Mouse (Mus musculus): Measurements from ENCODE around the gene Rpl22.

Gene Rpl22

DNA sequence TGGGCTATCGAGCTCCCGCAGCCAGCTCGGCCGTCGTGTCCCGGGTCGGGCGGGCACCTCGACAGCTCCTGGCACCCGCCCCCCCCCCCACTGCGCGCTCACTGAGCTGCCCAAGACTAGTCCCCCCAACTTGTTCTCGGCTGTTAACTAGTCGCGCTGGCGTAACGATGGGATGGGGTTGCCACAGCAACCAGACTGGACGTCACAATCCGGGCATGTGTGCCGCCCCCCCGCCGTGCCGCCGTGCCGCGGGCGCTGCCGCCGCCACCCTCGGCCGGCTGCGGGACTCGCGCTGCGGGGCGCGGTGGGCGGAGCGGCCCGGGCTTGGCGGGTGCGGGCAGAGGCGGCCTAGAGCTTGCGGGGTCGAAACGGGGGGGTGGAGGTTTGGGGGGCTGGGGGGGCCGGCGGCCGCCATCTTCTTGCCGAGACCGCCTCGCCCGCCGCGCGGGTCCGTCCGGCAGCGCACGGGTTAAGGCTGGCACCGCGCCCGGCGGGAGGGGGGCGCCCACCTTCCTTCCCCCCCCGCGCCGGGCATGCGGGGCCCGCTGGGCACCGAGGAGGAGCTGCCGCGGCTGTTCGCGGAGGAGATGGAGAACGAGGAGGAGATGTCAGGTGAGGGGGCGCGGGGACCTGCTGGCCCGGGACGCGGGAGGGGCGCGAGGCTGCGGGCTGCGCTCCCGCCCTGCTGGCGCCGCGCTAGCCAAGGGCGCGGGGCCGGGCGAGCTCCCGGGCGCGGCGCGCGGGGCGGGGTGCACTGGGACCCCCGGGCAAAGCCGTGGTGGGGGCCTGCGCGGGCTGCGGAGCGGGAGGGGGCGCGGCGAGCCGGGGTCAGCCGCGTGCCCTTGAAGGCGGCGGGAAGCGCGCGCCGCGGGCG is 13.1 kb downstream of the Rpl22 start, which contains the start of gene Chd5:
TSS of gene Chd5 (plus strand) at position 233 of the 874 bp plus-strand sequence.
- peak; percentile 53 for DNase-seq (ENCODE audit: low spot score)

DNA sequence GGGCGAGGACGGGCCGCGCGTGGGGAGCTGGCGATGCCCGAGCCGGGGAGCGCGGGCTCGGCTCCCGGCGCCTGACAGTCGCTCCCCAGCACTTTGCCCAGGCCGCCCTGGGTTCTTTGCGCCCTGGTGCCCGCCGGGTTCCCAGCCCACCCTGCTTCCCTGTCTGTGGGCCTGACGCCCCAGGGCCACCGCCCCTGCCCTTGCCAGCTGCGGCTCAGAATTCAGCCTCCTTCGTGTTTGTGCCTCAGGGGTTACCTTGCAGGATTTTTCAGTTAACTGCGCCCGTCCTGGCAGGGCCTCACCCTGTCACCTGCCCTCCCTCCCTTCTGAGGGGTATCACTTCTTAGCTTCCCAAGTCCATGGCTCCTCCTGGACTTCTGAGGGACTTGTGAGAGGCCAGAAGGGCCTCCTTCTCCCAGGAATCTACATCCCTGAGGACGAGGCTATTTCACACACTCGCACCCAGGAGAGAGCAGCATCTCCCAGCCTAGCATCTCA is 13.8 kb downstream of the Rpl22 start:
- no peak for DNase-seq (ENCODE audit: low spot score)

- peak; percentile 71 for DNase-seq (ENCODE audit: low spot score)
Measured at GRCm38 (mm10) chr4:152340584-152341284, 15.2 kb downstream of the Rpl22 start.

DNA sequence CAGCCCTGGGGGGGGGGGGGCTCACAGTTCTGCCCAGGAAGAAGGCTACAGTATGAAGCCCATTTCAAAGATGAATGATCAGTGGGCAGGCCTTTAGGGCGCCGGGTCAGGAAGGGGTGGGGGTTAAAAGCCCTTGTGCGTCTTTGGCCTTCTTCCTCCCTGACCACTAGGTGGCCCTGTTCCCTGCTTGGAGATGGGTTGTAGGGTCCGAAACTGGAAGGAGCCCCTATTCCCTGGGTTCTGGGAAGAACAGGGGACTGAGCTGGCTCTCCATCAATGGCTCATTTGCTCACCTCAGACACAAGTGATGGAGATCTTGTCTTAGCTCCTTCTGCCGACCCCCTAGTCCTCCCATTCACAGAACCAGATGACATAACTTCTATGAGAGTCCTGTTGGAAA is 17.8 kb downstream of the Rpl22 start:
- no peak for DNase-seq (ENCODE audit: low spot score)

DNA sequence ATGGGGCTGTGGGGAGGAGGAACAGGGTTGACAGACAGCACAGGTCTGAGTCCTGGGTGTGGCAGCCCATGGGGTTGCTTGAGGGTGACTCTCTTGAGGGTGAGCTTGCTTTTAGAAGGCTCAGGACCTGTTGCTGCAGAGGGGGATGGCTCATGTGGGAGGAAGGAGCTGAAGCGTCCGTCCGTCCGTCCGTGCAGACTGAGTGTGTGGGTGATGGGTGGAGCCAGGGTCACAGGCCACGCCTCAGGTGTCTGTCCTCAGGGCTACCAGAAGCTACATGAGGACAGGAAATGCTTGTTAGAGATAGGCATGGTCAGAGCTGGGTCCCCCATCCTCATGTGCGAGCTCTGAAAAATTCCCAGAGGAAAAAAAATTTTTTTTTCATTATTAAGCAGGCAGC is 19.1 kb downstream of the Rpl22 start:
- DNase-seq (ENCODE audit: low spot score), result no peak

DNA sequence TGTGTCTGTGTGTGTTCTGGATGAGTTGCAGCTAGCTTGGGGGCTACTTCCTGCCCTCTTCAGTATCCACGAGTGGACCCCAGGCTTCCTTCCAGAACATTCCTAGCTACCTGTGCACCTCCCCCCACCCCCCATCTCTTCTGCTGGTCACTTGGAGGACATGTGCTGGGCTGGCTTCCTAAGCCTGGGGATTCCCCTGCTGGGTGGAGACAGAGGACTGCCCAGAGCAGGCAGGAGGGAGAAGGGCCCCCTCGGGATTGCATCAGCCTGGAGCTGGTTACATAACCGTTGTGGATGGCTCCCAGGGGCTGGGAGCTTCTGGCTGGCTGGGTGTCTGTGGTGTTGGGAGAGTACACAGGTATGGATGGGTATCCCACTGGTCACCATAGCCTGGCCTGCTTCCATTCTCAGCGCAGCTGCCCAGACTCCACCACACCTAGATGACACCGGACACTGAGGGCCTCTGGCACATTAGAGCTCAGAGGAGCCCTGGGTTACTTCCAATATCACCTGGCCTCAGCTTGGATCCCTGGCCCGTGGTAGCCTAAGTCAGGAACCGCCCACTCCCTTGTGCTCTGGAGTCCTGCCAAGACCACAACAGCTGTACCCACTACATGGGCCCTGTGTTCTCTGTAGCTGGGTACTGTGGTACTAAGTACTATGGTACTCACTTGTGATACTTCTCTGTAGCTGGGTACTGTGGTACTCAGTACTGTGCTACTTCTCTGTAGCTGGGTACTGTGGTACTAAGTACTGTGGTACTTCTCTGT is 19.8 kb downstream of the Rpl22 start:
- no peak for DNase-seq (ENCODE audit: low spot score)

GRCm38 (mm10) chr4:152349837-152350381 is 24.4 kb downstream of the Rpl22 start:
- DNase-seq (ENCODE audit: low spot score), result no peak

- DNase-seq (ENCODE audit: low spot score), result no peak
Measured at GRCm38 (mm10) chr4:152350722-152351421, 25.3 kb downstream of the Rpl22 start.

GRCm38 (mm10) chr4:152351422-152352305 is 26.1 kb downstream of the Rpl22 start:
- DNase-seq (ENCODE audit: low spot score), result no peak

DNA sequence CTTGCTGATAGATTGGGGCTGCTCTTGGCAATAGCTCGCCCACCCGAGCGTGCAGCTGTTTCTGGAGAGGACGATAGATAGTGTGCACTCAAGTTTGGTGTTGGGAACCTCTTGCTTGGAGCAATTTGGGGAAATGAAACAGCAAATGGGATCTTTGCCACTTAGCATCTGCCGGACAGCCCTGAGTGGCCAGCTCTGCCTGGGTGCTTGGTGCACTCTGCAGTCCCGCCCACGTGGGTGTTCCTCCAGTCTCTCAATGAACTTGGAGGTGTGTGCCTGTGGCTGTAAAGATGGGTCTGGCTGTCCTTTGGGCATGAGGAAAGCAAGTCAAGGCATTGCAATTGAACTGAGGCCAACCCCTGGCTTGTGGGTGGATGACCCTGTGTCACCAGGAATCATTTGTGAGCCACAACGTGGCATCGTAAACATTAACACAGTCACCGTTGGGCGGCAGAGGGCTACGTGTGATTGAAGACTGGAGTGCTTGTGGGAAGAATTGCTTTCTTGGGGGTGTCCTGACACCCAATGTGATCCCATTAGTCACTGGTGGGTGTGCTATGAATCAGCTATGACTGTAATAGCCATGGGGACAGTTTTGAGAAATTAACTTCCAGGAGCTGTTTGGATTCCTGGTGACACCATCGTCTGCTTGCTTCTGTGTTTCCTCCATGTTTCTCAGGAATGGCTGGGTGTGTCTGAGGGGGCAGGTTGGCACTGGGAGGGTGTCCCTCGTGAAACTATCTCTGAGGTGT is 28.5 kb downstream of the Rpl22 start:
- DNase-seq (ENCODE audit: low spot score), result no peak

DNA sequence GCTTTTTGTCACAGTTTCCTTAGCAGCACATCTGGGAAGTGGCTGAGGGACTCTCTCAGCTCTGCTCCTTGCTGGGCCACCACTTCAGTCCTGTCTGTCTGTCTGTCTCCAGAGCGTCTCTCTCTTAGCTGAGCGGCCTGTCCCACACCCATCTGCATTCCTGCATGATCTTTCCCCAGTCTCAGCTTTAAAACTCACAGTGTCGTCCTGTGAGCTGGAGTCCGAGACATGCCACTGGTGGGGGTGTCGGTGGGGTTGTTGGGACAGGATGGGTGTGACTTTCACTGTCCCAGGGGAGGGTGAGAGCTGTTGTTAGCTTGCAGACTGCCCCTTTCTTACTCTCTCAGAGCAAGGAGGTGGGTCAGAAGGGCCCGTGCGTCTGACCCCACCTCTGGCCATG is 30.1 kb downstream of the Rpl22 start:
- DNase-seq (ENCODE audit: low spot score), result no peak

GRCm38 (mm10) chr4:152359700-152360099 is 34.2 kb downstream of the Rpl22 start:
- no peak for DNase-seq (ENCODE audit: low spot score)

DNA sequence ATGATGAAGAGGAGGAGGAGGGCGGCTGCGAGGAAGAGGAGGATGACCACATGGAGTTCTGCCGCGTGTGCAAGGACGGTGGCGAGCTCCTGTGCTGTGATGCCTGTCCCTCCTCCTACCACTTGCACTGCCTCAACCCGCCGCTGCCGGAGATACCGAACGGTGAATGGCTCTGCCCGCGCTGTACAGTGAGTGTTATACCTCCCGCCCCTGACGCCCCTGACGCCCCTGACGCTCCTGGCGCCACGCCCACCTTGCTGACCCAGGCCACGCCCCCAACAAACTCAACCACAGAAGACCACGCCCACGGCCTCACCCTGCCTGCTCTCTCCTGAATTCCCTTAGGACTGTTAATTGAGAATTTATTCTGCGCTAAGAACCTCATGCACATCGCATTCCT is 35.3 kb downstream of the Rpl22 start:
- peak; percentile 69 for DNase-seq (ENCODE audit: low spot score)

DNA sequence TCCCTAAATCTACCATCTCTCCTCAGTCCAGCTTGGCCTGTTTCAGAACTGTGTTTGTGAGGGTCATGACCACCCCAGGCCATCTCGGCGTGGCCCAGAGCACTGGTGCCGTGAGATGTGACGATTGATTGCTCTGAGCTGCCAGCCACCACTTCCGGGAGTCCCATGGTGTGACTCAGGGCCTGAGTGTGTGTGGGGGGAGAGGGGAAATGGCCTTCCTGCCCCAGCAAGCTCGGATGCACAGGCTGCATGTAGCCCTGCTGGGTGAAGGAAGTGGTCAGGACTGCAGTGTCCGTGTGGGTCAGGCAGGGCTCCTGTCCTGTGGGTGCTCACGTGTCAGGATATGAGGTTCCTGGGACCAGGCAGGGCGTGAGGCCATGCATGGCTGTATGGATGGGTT is 36.6 kb downstream of the Rpl22 start:
- no peak for DNase-seq (ENCODE audit: low spot score)

DNA sequence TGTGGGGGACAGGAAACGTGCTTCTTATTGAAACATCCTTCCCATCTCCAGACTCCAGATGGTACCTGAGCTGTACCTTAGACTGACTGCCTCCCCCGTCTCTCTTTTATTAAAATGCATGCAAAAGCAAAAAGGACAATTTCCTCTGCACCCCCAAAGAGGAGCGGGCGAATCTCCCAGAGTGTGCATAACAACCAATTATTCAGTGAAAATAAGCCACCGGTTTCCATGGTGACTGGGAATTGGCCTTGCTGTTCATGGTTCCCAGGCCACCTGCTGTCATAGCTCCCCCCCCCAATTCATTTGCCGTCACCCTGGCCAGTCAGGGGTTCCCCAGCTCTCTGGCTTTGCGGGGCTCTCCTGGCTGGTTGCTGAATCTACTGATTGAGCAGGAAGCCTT is 39.7 kb downstream of the Rpl22 start:
- no peak for DNase-seq (ENCODE audit: low spot score)

DNA sequence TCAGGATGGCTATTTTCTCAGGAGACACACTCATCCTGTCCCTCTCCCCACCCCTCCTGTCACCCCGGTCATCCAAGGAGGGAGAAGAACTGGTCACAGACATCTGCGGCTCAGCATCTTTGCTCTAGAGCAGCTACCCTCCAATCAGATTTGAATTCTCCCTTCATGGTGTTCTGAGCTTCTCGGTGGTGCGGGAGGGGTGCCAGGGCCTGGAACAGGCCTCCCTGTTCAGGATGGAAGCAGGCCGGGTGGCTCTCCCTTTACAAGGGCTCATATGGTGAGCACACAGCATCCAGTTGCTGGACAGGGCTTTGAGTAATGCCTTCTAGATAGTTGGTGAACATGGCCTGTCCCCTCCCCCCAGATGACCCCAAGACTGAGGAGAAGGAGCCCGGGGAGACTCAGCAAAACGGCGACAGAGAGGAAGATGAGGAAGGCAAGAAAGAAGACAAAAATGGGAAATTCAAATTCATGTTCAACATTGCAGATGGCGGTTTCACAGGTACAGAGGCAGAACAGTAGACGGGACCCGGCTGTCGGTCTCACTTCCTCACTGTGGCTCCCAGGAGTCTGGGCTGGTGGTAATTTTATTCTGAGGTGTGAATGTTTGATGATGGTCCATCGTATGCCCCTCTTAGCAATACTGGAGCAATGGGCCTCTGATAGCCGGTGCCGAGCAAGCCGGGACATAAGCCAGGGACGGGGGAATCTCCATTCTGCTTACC is 57.1 kb downstream of the Rpl22 start:
- no peak for DNase-seq (ENCODE audit: low spot score)

All from testis, postnatal 10 days (tissue).